Mouse (Mus musculus) heart, embryonic 16.5 days (tissue): ENCODE data around the gene Krt24. TPM values are rescaled to one million over a fixed set of nuclear protein-coding genes. Genes with fewer than 3 reads are reported as not detected.

Source experiments
- ATAC-seq: fragments of 200-750 bp; cut with Nextera tagmentation; replicated peaks from 2 replicates; pipeline ENCODE4 v1.8.0; 2017; ENCODE audit warnings: moderate number of reproducible peaks; ENCODE audit not compliant: insufficient read depth, low FRiP score; ENCODE audit errors: extremely low read depth
- H3K27ac ChIP-seq: fragments of 300-500 bp; sonication (generic); 2 replicates; pipeline ENCODE4 v1.5.1; 2014; ENCODE audit warnings: mild to moderate bottlenecking, low read length, control low read depth, moderate library complexity
- H3K27me3 ChIP-seq: fragments of 300-500 bp; sonication (generic); 2 replicates; pipeline ENCODE4 v1.6.1; 2014; ENCODE audit warnings: low read length, mixed read lengths; ENCODE audit not compliant: control insufficient read depth, insufficient read depth
- H3K36me3 ChIP-seq: fragments of 300-500 bp; sonication (generic); 2 replicates; pipeline ENCODE4 v1.6.1; 2014; ENCODE audit not compliant: control insufficient read depth, insufficient read depth
- H3K4me1 ChIP-seq: fragments of 300-500 bp; sonication (generic); 2 replicates; pipeline ENCODE4 v1.6.1; 2014; ENCODE audit warnings: low read length, mixed read lengths; ENCODE audit not compliant: control insufficient read depth, insufficient read depth
- H3K4me2 ChIP-seq: fragments of 300-500 bp; sonication (generic); 2 replicates; pipeline ENCODE4 v1.6.1; 2014; ENCODE audit warnings: low read depth, mild to moderate bottlenecking, control low read depth, low read length
- H3K4me3 ChIP-seq: fragments of 300-500 bp; sonication (generic); 2 replicates; pipeline ENCODE4 v1.5.1; 2014; ENCODE audit warnings: mild to moderate bottlenecking, control low read depth, low read length
- H3K9ac ChIP-seq: fragments of 300-500 bp; sonication (generic); 2 replicates; pipeline ENCODE4 v1.6.1; 2014; ENCODE audit warnings: low read length, control low read depth
- H3K9me3 ChIP-seq: fragments of 300-500 bp; sonication (generic); replicated peaks from 2 replicates; pipeline ENCODE4 v1.6.1; 2016; ENCODE audit warnings: low read length; ENCODE audit not compliant: control insufficient read depth
- WGBS: fragments of 180-500 bp; shearing (Covaris S2); extraction: QIAGEN DNeasy Blood & Tissue Kit; methylation state at CpG from one replicate; pipeline ENCODE4 v1.1.7; 2014; 5-methylcytosine and 5-hydroxymethylcytosine counted together
- polyA plus RNA-seq: library from polyadenylated mRNA; unstranded; fragments of >200 nt; fragmentation: Nextera tagmentation; extraction: Ambion mirVana; gene quantifications from 2 replicates; pipeline ENCODE4 v1.2.1, GENCODE M21; 2015

Krt24 gene
- polyA plus RNA-seq, 1 experiment from 2014 or later = not detected

GRCm38 (mm10) chr11:99269192-99269591 is 15.9 kb downstream of the Krt24 start:
- 68% methylated on average over 7 of the region's 7 CpGs for WGBS
- Histone ChIP-seq H3K4me3 (no peak overlapping the region), H3K9ac (no peak overlapping the region), H3K27me3 (no peaks in the 10 kb centered on the region), H3K27ac (no peak overlapping the region), H3K4me2 (no peak overlapping the region), H3K4me1 (no peaks in the 10 kb centered on the region), H3K36me3 (no peaks in the 10 kb centered on the region), H3K9me3 (no peaks in the 10 kb centered on the region)
- no peak for ATAC-seq

- Histone ChIP-seq H3K4me1 (no peaks in the 10 kb centered on the region), H3K4me3 (no peak overlapping the region), H3K4me2 (no peak overlapping the region), H3K27me3 (no peaks in the 10 kb centered on the region), H3K36me3 (no peaks in the 10 kb centered on the region), H3K9me3 (no peaks in the 10 kb centered on the region), H3K9ac (no peak overlapping the region), H3K27ac (peak overlapping the region; percentile 40; the same call in 1 of the 2 replicates)
- WGBS = 48% methylated on average over 9 of the region's 9 CpGs
- ATAC-seq = no peak; the same call in 1 of the 2 replicates
Observed at GRCm38 (mm10) chr11:99265796-99266195, 19.3 kb downstream of the Krt24 start.

GRCm38 (mm10) chr11:99265220-99265619 is 19.8 kb downstream of the Krt24 start:
- Histone ChIP-seq H3K4me3 (no peak overlapping the region), H3K4me1 (no peaks in the 10 kb centered on the region), H3K9me3 (no peaks in the 10 kb centered on the region), H3K36me3 (no peaks in the 10 kb centered on the region), H3K9ac (no peak overlapping the region), H3K27ac (0 out of 2 replicates have a peak overlapping the region, but pooled peaks have one; percentile 26), H3K4me2 (no peak overlapping the region), H3K27me3 (no peaks in the 10 kb centered on the region)
- ATAC-seq = no peak
- 53% methylated on average over 9 of the region's 9 CpGs for WGBS

- H3K27me3 ChIP-seq = no peaks in the 10 kb centered on the region
- 70% methylated on average over 4 of the region's 4 CpGs for WGBS
- H3K4me1 ChIP-seq = no peaks in the 10 kb centered on the region
- no peaks in the 10 kb centered on the region for H3K36me3 ChIP-seq
- H3K9me3 ChIP-seq = no peaks in the 10 kb centered on the region
- no peak overlapping the region for H3K9ac ChIP-seq
- H3K4me2 ChIP-seq = no peak overlapping the region
- no peak overlapping the region for H3K27ac ChIP-seq
- no peak for ATAC-seq
- H3K4me3 ChIP-seq = no peak overlapping the region
Observed at GRCm38 (mm10) chr11:99256213-99256612, 28.8 kb downstream of the Krt24 start.

- Histone ChIP-seq H3K4me3 (no peak overlapping the region), H3K4me1 (no peaks in the 10 kb centered on the region), H3K4me2 (no peak overlapping the region), H3K9me3 (no peaks in the 10 kb centered on the region), H3K27me3 (no peaks in the 10 kb centered on the region), H3K36me3 (no peaks in the 10 kb centered on the region), H3K27ac (no peak overlapping the region), H3K9ac (no peak overlapping the region)
- 91% methylated on average over 8 of the region's 8 CpGs for WGBS
- ATAC-seq = no peak
Observed at GRCm38 (mm10) chr11:99255316-99255715, 29.7 kb downstream of the Krt24 start.

- WGBS = 51% methylated on average over 2 of the region's 2 CpGs
- H3K9ac ChIP-seq = no peak overlapping the region
- no peak overlapping the region for H3K4me2 ChIP-seq
- H3K9me3 ChIP-seq = no peaks in the 10 kb centered on the region
- H3K4me3 ChIP-seq = no peak overlapping the region
- ATAC-seq = no peak
- no peaks in the 10 kb centered on the region for H3K36me3 ChIP-seq
- no peaks in the 10 kb centered on the region for H3K4me1 ChIP-seq
- no peak overlapping the region for H3K27ac ChIP-seq
- H3K27me3 ChIP-seq = no peaks in the 10 kb centered on the region
Observed at GRCm38 (mm10) chr11:99253893-99254292, 31.2 kb downstream of the Krt24 start.

- no peak overlapping the region for H3K27ac ChIP-seq
- H3K4me2 ChIP-seq = no peak overlapping the region
- no peak for ATAC-seq
- 67% methylated on average over 8 of the region's 8 CpGs for WGBS
- no peak overlapping the region for H3K4me3 ChIP-seq
- no peak overlapping the region for H3K9ac ChIP-seq
- no peaks in the 10 kb centered on the region for H3K9me3 ChIP-seq
- H3K4me1 ChIP-seq = no peaks in the 10 kb centered on the region
- H3K27me3 ChIP-seq = no peaks in the 10 kb centered on the region
- H3K36me3 ChIP-seq = no peaks in the 10 kb centered on the region
Observed at GRCm38 (mm10) chr11:99252671-99253070, 32.4 kb downstream of the Krt24 start.

- no peak overlapping the region for H3K4me2 ChIP-seq
- no peak for ATAC-seq
- H3K9me3 ChIP-seq = no peaks in the 10 kb centered on the region
- no peaks in the 10 kb centered on the region for H3K36me3 ChIP-seq
- no peak overlapping the region for H3K4me3 ChIP-seq
- no peaks in the 10 kb centered on the region for H3K4me1 ChIP-seq
- no peaks in the 10 kb centered on the region for H3K27me3 ChIP-seq
- no peak overlapping the region for H3K27ac ChIP-seq
- no peak overlapping the region for H3K9ac ChIP-seq
- WGBS = 61% methylated on average over 3 of the region's 3 CpGs
Observed at GRCm38 (mm10) chr11:99250666-99251065, 34.4 kb downstream of the Krt24 start.

GRCm38 (mm10) chr11:99250241-99250640 is 34.8 kb downstream of the Krt24 start:
- 28% methylated on average over 5 of the region's 5 CpGs for WGBS
- Histone ChIP-seq H3K9ac (no peak overlapping the region), H3K4me2 (no peak overlapping the region), H3K36me3 (no peaks in the 10 kb centered on the region), H3K4me3 (no peak overlapping the region), H3K9me3 (no peaks in the 10 kb centered on the region), H3K4me1 (no peaks in the 10 kb centered on the region), H3K27me3 (no peaks in the 10 kb centered on the region), H3K27ac (no peak overlapping the region)
- ATAC-seq = no peak

- Histone ChIP-seq H3K9me3 (no peaks in the 10 kb centered on the region), H3K9ac (no peak overlapping the region), H3K27ac (no peak overlapping the region), H3K36me3 (no peaks in the 10 kb centered on the region), H3K4me3 (no peak overlapping the region), H3K4me2 (no peak overlapping the region), H3K27me3 (no peaks in the 10 kb centered on the region), H3K4me1 (no peaks in the 10 kb centered on the region)
- WGBS = 60% methylated on average over 4 of the region's 4 CpGs
- ATAC-seq = no peak
Observed at GRCm38 (mm10) chr11:99249115-99249514, 35.9 kb downstream of the Krt24 start.
